Mouse (Mus musculus): ENCODE measurements at regions not wholly inside any gene's neighbourhood (a gene's known extent, or its start where the extent isn't known, plus 50 kb on each side); places are given as distances from the start of the nearest gene placed in this dataset.

DNA sequence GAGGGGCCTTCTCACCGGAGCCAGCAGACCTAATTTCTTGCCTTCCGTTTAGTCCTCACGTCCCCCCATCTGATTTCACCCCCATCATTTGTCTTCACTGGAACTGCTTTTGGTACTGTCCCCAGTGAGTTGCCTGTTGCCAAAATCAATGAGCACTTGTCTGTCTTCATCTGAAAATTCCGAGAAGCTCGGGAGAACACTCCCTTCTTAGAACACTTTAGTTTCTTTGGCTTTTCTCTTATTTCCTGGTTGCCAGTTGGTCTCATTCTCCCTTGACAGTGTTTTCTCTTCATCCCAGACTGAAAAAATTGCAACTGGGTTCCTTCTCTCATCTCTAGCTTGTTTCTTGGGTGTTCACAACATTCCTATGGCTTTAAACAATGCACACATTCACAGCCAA is 305.2 kb upstream of the Gm9747 start:
- TF ChIP-seq CTCF (IDR thresholded peaks at IDR 0.05), result no peak
- no peak for TF ChIP-seq EP300 (IDR thresholded peaks at IDR 0.05)

All from lung, postnatal 0 days (tissue).